Mouse (Mus musculus): ENCODE measurements around the gene Gsx1. TPM values are rescaled to one million over a fixed set of nuclear protein-coding genes. Genes with fewer than 3 reads are reported as not detected.

Gene Gsx1
- polyA plus RNA-seq, 1 experiment from 2014 or later, result 3.0 TPM

Other genes starting within 250 kb of the Gsx1 start
- 99.7 and 110 TPM in 2 replicates for gene Gtf3a, start 240.0 kb upstream of the Gsx1 start, polyA plus RNA-seq (2014; fragmentation: Nextera tagmentation; extraction: Ambion mirVana)
- 27.1 and 34.4 TPM in 2 replicates for gene Mtif3, start 224.9 kb upstream of the Gsx1 start, polyA plus RNA-seq (2014; fragmentation: Nextera tagmentation; extraction: Ambion mirVana)
- gene Lnx2, start 112.1 kb upstream of the Gsx1 start, polyA plus RNA-seq (2014; fragmentation: Nextera tagmentation; extraction: Ambion mirVana), result 8.1 and 10.9 TPM in 2 replicates
- gene Polr1d, start 111.6 kb upstream of the Gsx1 start, polyA plus RNA-seq (2014; fragmentation: Nextera tagmentation; extraction: Ambion mirVana), result 121 and 135 TPM in 2 replicates
- gene Pdx1, start 81.3 kb downstream of the Gsx1 start, polyA plus RNA-seq (2014; fragmentation: Nextera tagmentation; extraction: Ambion mirVana), result not detected in 2 replicates
- gene Cdx2, start 118.6 kb downstream of the Gsx1 start, polyA plus RNA-seq (2014; fragmentation: Nextera tagmentation; extraction: Ambion mirVana), result not detected in 2 replicates
- gene Urad, start 133.7 kb downstream of the Gsx1 start, polyA plus RNA-seq (2014; fragmentation: Nextera tagmentation; extraction: Ambion mirVana), result not detected in 2 replicates
- gene Flt3, start 211.8 kb downstream of the Gsx1 start, polyA plus RNA-seq (2014; fragmentation: Nextera tagmentation; extraction: Ambion mirVana), result 0.04 and 0.25 TPM in 2 replicates
- 39.7 and 52.6 TPM in 2 replicates for gene Pan3, start 241.5 kb downstream of the Gsx1 start, polyA plus RNA-seq (2014; fragmentation: Nextera tagmentation; extraction: Ambion mirVana)